Mouse (Mus musculus): ENCODE measurements around the gene Gpr83. TPM values are rescaled to one million over a fixed set of nuclear protein-coding genes. Genes with fewer than 3 reads are reported as not detected.
A peak's percentile ranks its signal among the peaks of the same experiment; 100 is the strongest.
"Not testable (repeated sequence)": the region's sequence is repeated elsewhere in the genome, so short reads cannot be mapped to it uniquely, and the experiment has no call there.

Gpr83 gene
- total RNA-seq, 2 experiments from 2014 or later: 0.07 TPM; not detected in 1

GRCm38 (mm10) chr9:14866957-14867356 lies 6.9 kb downstream of the Gpr83 start:
- intact Hi-C loops (cut with DNase I): loop anchor here (1.0 to 10.0 kb wide), 2 partner anchors 148 to 348 kb away; no protein-coding TSS in a partner anchor
- peak; percentile 56 to 62 for DNase-seq

- intact Hi-C loops (cut with DNase I): loop anchor here (10.0 kb wide), 1 partner anchor 346 kb away; no protein-coding TSS in a partner anchor
- DNase-seq: no peak
These were observed 8.3 kb downstream of the Gpr83 start for GRCm38 (mm10) chr9:14868326-14868725.

GRCm38 (mm10) chr9:14870377-14870776 lies 10.4 kb downstream of the Gpr83 start:
- intact Hi-C loops (cut with DNase I): no loop called here
- no peak for DNase-seq

GRCm38 (mm10) chr9:14870802-14871201 lies 10.8 kb downstream of the Gpr83 start:
- intact Hi-C loops (cut with DNase I): no loop called here
- DNase-seq: no peak

DNA sequence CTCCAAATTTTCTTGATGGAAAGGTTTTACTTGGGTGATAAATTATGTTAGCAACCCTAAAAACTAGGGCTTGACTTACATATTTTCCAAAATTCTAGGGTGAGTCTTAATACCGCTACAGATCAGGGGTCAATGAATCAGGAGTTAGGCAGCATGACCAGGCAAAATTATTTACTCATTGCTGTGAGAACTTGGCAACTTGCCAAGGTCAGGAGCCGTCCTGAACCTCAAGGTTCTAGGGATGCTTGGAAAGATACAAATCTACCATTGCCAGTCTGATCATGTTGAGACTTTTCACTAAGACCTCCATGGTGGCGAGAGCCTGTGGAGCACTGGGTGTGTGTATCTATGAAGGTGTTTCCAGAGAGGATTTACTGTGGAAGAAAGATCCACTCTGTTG lies 11.5 kb downstream of the Gpr83 start:
- no peak for DNase-seq

GRCm38 (mm10) chr9:14872181-14872930 lies 12.3 kb downstream of the Gpr83 start:
- intact Hi-C loops (cut with DNase I): no loop called here
- no peak for DNase-seq

More for the DNA sequence above, 11.5 kb downstream of the Gpr83 start:
- intact Hi-C loops (cut with DNase I): no loop called here

DNA sequence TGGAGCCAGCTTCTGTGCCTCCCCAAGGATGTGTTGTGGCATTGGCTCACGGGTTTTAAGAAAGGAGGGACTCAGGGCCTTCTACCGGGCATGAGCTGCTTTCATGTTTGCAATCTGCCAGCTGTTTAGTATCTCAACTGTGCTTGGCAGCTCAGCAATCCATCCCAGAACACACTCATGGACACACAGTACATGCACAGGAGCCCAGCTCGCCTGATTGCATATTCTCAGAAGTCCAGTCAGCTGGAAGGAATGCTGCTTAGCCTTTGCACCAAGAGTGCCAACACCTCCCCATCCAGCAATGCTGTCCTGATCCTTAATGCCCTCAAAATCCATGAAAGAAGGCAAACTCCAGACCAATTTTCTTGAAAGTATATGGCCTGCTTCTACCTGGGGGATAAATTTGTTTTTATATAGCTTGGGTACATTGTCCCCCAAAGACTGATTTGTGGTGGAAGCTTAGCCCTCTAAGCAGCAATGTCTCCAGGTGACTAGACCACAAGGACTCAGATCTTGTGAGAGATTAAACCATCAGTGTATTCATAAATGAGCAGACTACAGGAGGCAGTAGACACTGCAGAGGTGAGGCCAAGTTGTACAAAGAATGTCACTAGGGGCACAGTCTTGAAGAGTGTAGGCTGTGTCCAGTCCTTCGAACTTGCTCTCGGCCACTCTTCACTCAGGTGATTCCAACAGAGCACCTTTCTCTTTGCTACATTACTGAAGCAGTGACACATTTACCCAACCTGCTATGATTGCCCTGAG lies 15.9 kb downstream of the Gpr83 start:
- intact Hi-C loops (cut with DNase I): no loop called here
- no peak for DNase-seq

- DNase-seq; intact Hi-C loops (cut with DNase I): not testable (repeated sequence)
These were observed 16.6 kb downstream of the Gpr83 start for GRCm38 (mm10) chr9:14876566-14876965.

DNA sequence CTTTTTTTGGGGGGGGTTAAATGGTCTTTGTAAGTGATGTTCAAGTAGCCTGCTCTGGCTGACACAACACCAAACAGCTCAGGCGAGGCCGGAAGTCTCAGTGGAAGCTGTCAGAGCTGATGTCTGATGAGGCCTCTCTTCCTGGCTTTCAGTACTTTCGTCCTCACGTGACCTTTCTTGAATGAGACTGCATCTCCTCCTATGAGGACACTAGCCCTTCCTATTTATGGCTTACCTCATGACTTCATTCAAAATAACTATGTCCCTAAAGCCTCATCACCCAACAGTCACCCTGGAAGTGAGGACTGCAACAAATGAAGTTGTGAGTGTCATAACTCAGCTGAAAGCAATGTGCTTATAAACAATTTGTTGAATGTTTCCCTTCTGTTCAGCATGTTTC lies 24.6 kb downstream of the Gpr83 start:
- no peak for DNase-seq
- intact Hi-C loops (cut with DNase I): no loop called here

DNA sequence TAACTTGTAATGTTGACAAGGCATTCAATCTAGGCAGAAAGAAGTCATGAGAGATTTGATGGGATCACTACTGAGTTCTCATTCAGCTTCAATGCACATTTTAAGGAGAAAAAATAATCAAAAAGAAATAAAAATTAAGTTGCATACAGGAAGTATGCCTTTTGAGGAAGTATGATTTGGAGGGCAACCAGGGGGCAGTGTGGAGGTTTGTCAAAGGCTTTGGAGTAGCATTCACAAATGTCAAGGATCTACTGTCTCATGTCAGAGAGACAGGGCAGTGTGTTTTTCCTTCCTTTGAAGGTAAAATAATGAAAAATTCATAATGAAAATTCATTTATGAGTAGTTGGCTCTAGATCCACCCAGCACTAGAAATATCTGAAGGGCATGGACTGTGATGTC lies 25.1 kb downstream of the Gpr83 start:
- intact Hi-C loops (cut with DNase I): no loop called here
- no peak for DNase-seq

- DNase-seq: no peak
- intact Hi-C loops (cut with DNase I): no loop called here
These were observed 25.9 kb downstream of the Gpr83 start for GRCm38 (mm10) chr9:14885954-14886353.

GRCm38 (mm10) chr9:14887787-14888382 lies 27.9 kb downstream of the Gpr83 start:
- intact Hi-C loops (cut with DNase I): no loop called here
- DNase-seq: no peak

- intact Hi-C loops (cut with DNase I): no loop called here
- no peak for DNase-seq
These were observed 28.7 kb downstream of the Gpr83 start for GRCm38 (mm10) chr9:14888671-14889070.

DNA sequence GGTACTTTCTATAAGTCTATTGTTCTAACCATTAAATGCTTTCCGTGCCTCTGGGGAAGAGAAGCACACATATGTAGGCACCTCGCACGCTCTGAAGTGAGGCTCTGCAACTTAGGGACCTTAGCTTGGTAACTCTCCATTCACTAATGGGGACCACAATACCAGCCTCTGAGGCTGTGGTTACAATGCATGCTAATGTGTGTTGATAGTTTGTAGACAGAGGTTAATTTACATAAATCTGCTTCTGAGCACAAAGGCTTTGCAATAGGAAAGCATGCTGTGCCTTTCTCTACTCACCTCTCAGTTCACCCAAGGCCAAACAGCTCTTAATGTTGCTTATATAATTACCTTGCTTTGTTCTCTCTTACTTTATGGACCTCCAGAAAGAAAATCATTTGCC lies 30.7 kb downstream of the Gpr83 start:
- no peak for DNase-seq
- intact Hi-C loops (cut with DNase I): no loop called here

GRCm38 (mm10) chr9:14891891-14892290 lies 31.9 kb downstream of the Gpr83 start:
- no peak for DNase-seq
- intact Hi-C loops (cut with DNase I): no loop called here

GRCm38 (mm10) chr9:14893388-14893787 lies 33.4 kb downstream of the Gpr83 start:
- DNase-seq: no peak
- intact Hi-C loops (cut with DNase I): no loop called here

DNA sequence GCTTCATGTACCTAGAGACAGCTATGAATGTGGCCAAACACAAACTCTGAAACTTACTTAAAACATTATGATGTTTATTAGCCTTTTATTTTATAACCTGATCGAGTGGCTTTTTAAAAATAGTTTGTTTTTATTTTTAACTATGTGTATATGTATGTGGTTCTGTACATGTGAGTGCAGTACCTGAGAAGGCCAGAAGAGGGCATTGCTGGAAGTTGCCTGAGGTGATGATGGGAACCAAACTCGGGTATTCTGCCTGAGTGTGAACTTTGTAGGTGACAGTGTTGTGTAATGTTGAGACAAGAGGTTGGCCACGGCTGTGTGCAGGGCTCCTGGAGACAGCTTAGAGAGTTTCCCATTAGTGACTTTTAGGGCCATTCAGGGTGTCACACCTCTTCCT lies 34.6 kb downstream of the Gpr83 start:
- DNase-seq: no peak
- intact Hi-C loops (cut with DNase I): no loop called here

DNA sequence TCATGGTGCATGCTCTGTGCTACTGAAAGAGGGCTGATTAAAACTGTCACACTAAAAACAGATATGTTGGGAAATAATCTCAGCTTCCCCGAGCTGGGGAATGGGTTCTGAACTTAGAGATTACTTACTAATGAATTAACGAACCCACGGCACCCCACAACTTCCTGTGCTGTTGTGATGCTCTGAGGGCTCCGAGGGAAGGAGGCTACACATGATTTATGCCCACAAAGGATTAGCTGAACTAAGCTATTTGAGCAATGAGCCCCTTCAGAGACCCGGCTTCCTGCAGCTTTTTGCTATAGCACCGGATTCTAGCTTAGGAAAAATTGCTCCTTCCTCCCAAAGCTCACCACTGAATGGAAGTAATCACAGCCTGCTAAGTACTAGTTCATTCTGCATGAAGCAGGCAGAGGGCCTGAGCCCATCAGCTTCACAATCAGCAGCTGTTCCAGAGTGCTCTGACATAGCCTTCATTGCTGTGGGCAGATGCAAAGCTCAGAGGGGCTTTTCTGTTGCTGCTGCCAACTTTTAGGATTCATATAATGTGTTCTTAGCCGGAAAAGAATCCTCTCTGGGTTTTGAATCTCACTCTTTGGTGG lies 35.3 kb downstream of the Gpr83 start:
- intact Hi-C loops (cut with DNase I): no loop called here
- no peak for DNase-seq

- intact Hi-C loops (cut with DNase I): no loop called here
- DNase-seq: peak in 1 of 2 experiments; percentile 20
These were observed 37.1 kb downstream of the Gpr83 start for GRCm38 (mm10) chr9:14897102-14897501.

DNA sequence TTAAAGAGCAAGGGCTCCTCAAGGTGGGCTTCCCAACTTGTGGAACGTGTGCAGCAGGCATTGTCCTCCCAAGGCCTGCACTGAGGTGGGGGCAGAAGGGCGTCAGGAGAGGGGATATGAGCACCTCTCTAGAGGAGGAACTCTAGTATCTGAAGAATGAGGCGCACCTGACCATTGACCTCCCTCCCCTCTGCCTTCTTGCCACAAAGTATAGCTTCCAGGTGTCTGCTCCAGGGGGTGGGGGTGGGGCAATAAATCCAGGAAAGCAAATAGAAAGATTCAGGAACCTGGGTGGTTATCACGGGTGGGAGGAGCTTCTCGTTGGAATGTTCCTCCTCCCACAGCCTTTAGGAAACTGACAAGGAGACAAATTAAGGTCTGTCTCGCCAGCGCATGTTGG lies 41.7 kb downstream of the Gpr83 start:
- intact Hi-C loops (cut with DNase I): no loop called here

DNA sequence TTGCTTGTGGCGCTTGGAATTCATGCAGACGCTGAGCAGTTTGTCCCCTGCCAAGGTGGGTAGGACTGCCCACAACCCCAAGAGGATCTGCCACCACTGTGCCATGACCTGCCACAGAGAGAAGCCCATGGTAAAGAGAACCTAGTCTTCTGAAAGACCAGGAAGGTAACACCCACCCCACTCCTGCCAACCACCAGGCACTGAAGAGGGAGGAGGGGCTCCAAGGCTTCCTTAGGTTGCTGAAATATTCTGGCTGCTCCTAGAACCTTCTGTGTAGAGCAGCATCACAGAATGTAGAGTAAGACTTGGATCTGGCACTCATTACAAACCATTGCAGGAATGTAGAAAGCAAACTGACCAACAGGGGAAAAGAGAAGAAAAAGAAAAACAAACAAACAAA lies 42.4 kb downstream of the Gpr83 start:
- intact Hi-C loops (cut with DNase I): no loop called here
- DNase-seq: no peak

More for the DNA sequence above, 41.7 kb downstream of the Gpr83 start:
- DNase-seq: no peak
